Mouse (Mus musculus) ovary, adult 2 months (tissue): ENCODE data around the gene Ppm1h. TPM values are rescaled to one million over a fixed set of nuclear protein-coding genes. Genes with fewer than 3 reads are reported as not detected.

ENCODE experiments used
- polyA plus RNA-seq: library from polyadenylated mRNA; depleted of rRNA; stranded (reverse); fragments of >200 nt; gene quantifications from 2 replicates; pipeline ENCODE4 v1.2.3, GENCODE M21; 2012; rRNA removed

The Ppm1h gene
- 7.4 and 7.7 TPM in 2 replicates for polyA plus RNA-seq

GRCm38 (mm10) chr10:122678541-122679436 lies at the start of gene Ppm1h:
Ppm1h (plus strand) TSS chr10:122678762.

Other genes with a start within 250 kb of the Ppm1h start
- 1.2 TPM in 2 replicates for gene Avpr1a, start 230.3 kb upstream of the Ppm1h start, polyA plus RNA-seq